Mouse (Mus musculus) heart, embryonic 16.5 days (tissue): ENCODE measurements around the gene Ciao1. TPM values are rescaled to one million over a fixed set of nuclear protein-coding genes. Genes with fewer than 3 reads are reported as not detected.
"Not testable (repeated sequence)": the region's sequence is repeated elsewhere in the genome, so short reads cannot be mapped to it uniquely, and the experiment has no call there.

Source experiments
- ATAC-seq: fragments of 200-750 bp; cut with Nextera tagmentation; replicated peaks from 2 replicates; pipeline ENCODE4 v1.8.0; 2017; ENCODE audit warnings: moderate number of reproducible peaks; ENCODE audit not compliant: insufficient read depth, low FRiP score; ENCODE audit errors: extremely low read depth
- H3K27ac ChIP-seq: fragments of 300-500 bp; sonication (generic); 2 replicates; pipeline ENCODE4 v1.5.1; 2014; ENCODE audit warnings: mild to moderate bottlenecking, low read length, control low read depth, moderate library complexity
- H3K27me3 ChIP-seq: fragments of 300-500 bp; sonication (generic); 2 replicates; pipeline ENCODE4 v1.6.1; 2014; ENCODE audit warnings: low read length, mixed read lengths; ENCODE audit not compliant: control insufficient read depth, insufficient read depth
- H3K36me3 ChIP-seq: fragments of 300-500 bp; sonication (generic); 2 replicates; pipeline ENCODE4 v1.6.1; 2014; ENCODE audit not compliant: control insufficient read depth, insufficient read depth
- H3K4me1 ChIP-seq: fragments of 300-500 bp; sonication (generic); 2 replicates; pipeline ENCODE4 v1.6.1; 2014; ENCODE audit warnings: low read length, mixed read lengths; ENCODE audit not compliant: control insufficient read depth, insufficient read depth
- H3K4me2 ChIP-seq: fragments of 300-500 bp; sonication (generic); 2 replicates; pipeline ENCODE4 v1.6.1; 2014; ENCODE audit warnings: low read depth, mild to moderate bottlenecking, control low read depth, low read length
- H3K4me3 ChIP-seq: fragments of 300-500 bp; sonication (generic); 2 replicates; pipeline ENCODE4 v1.5.1; 2014; ENCODE audit warnings: mild to moderate bottlenecking, control low read depth, low read length
- H3K9ac ChIP-seq: fragments of 300-500 bp; sonication (generic); 2 replicates; pipeline ENCODE4 v1.6.1; 2014; ENCODE audit warnings: low read length, control low read depth
- H3K9me3 ChIP-seq: fragments of 300-500 bp; sonication (generic); replicated peaks from 2 replicates; pipeline ENCODE4 v1.6.1; 2016; ENCODE audit warnings: low read length; ENCODE audit not compliant: control insufficient read depth
- WGBS: fragments of 180-500 bp; shearing (Covaris S2); extraction: QIAGEN DNeasy Blood & Tissue Kit; methylation state at CpG from one replicate; pipeline ENCODE4 v1.1.7; 2014; 5-methylcytosine and 5-hydroxymethylcytosine counted together
- polyA plus RNA-seq: library from polyadenylated mRNA; unstranded; fragments of >200 nt; fragmentation: Nextera tagmentation; extraction: Ambion mirVana; gene quantifications from 2 replicates; pipeline ENCODE4 v1.2.1, GENCODE M21; 2015

Ciao1 gene
- 59.6 and 68.9 TPM in 2 replicates for polyA plus RNA-seq

- peaks cover 17% of the 10 kb centered on the region for H3K36me3 ChIP-seq
- under 1% methylated on average over 53 of the region's 53 CpGs for WGBS
- peak within 1 kb of the TSS; percentile 67 for H3K4me3 ChIP-seq
- peaks cover 43% of the 10 kb centered on the region for H3K4me1 ChIP-seq
- H3K27ac ChIP-seq, result peak within 1 kb of the TSS; percentile 81
- H3K9me3 ChIP-seq, result no peaks in the 10 kb centered on the region
- ATAC-seq, result peak; percentile 98
- peak within 1 kb of the TSS; percentile 92 for H3K9ac ChIP-seq
- H3K4me2 ChIP-seq, result peak within 1 kb of the TSS; percentile 88
- H3K27me3 ChIP-seq, result no peaks in the 10 kb centered on the region
Observed at GRCm38 (mm10) chr2:127247592-127248333, at the start of gene Ciao1, which contains the start of gene Tmem127. TSS of gene Ciao1 (minus strand) at chr2:127247816. TSS of gene Tmem127 (plus strand) at chr2:127247908.

- H3K4me1 ChIP-seq, result no peaks in the 10 kb centered on the region
- no peak for ATAC-seq
- no peak overlapping the region for H3K9ac ChIP-seq
- H3K27me3 ChIP-seq, result no peaks in the 10 kb centered on the region
- no peak overlapping the region for H3K27ac ChIP-seq
- 89% methylated on average over 7 of the region's 7 CpGs for WGBS
- no peak overlapping the region for H3K4me3 ChIP-seq
- no peak overlapping the region for H3K4me2 ChIP-seq
- peaks cover 62% of the 10 kb centered on the region for H3K36me3 ChIP-seq
- no peaks in the 10 kb centered on the region for H3K9me3 ChIP-seq
Observed at GRCm38 (mm10) chr2:127297001-127297805, 49.6 kb upstream of the Ciao1 start.

GRCm38 (mm10) chr2:127292250-127292649 is 44.6 kb upstream of the Ciao1 start:
- no peak overlapping the region for H3K27ac ChIP-seq
- no peak overlapping the region for H3K9ac ChIP-seq
- H3K4me3 ChIP-seq, result no peak overlapping the region
- H3K36me3 ChIP-seq, result peaks cover 55% of the 10 kb centered on the region
- no peak for ATAC-seq
- H3K4me2 ChIP-seq, result no peak overlapping the region
- no peaks in the 10 kb centered on the region for H3K4me1 ChIP-seq
- H3K9me3 ChIP-seq, result no peaks in the 10 kb centered on the region
- H3K27me3 ChIP-seq, result no peaks in the 10 kb centered on the region
- 56% methylated on average over 4 of the region's 4 CpGs for WGBS

- ATAC-seq, result no peak
- no peak overlapping the region for H3K9ac ChIP-seq
- H3K27ac ChIP-seq, result no peak overlapping the region
- H3K9me3 ChIP-seq, result no peaks in the 10 kb centered on the region
- peaks cover 28% of the 10 kb centered on the region for H3K4me1 ChIP-seq
- H3K36me3 ChIP-seq, result no peaks in the 10 kb centered on the region
- H3K4me3 ChIP-seq, result no peak overlapping the region
- no peaks in the 10 kb centered on the region for H3K27me3 ChIP-seq
- no peak overlapping the region for H3K4me2 ChIP-seq
Observed at GRCm38 (mm10) chr2:127278162-127278561, 30.5 kb upstream of the Ciao1 start.

GRCm38 (mm10) chr2:127275551-127276320 is 28.1 kb upstream of the Ciao1 start:
- no peaks in the 10 kb centered on the region for H3K9me3 ChIP-seq
- H3K36me3 ChIP-seq, result no peaks in the 10 kb centered on the region
- no peak overlapping the region for H3K9ac ChIP-seq
- H3K4me1 ChIP-seq, result peaks cover 36% of the 10 kb centered on the region
- peak overlapping the region; percentile 23; the same call in 1 of the 2 replicates for H3K4me2 ChIP-seq
- WGBS, result 57% methylated on average over 5 of the region's 5 CpGs
- no peaks in the 10 kb centered on the region for H3K27me3 ChIP-seq
- H3K27ac ChIP-seq, result peak overlapping the region; percentile 51
- ATAC-seq, result no peak
- no peak overlapping the region for H3K4me3 ChIP-seq

GRCm38 (mm10) chr2:127274590-127274989 is 27.0 kb upstream of the Ciao1 start:
- no peak for ATAC-seq
- Histone ChIP-seq H3K4me2 (peak overlapping the region; percentile 38; the same call in 1 of the 2 replicates), H3K9ac (peak overlapping the region; percentile 41; the same call in 1 of the 2 replicates), H3K27ac (peak overlapping the region; percentile 51; the same call in 1 of the 2 replicates), H3K4me3 (no peak overlapping the region), H3K9me3 (no peaks in the 10 kb centered on the region), H3K36me3 (no peaks in the 10 kb centered on the region), H3K27me3 (no peaks in the 10 kb centered on the region), H3K4me1 (peaks cover 36% of the 10 kb centered on the region)
- 65% methylated on average over 2 of the region's 2 CpGs for WGBS

- WGBS, result 92% methylated on average over 3 of the region's 3 CpGs
- ATAC-seq, result no peak
Observed at GRCm38 (mm10) chr2:127272806-127273205, 25.2 kb upstream of the Ciao1 start.

GRCm38 (mm10) chr2:127272049-127272448 is 24.4 kb upstream of the Ciao1 start:
- ATAC-seq, H3K36me3 ChIP-seq, H3K9ac ChIP-seq, H3K9me3 ChIP-seq, H3K27ac ChIP-seq, H3K27me3 ChIP-seq: not testable (repeated sequence)
- H3K4me1 ChIP-seq, result peaks cover 37% of the 10 kb centered on the region
- peak overlapping the region; percentile 45; the same call in 1 of the 2 replicates for H3K4me3 ChIP-seq
- peak overlapping the region; percentile 70 for H3K4me2 ChIP-seq
- 88% methylated on average over 4 of the region's 4 CpGs for WGBS

More at GRCm38 (mm10) chr2:127272806-127273205, 25.2 kb upstream of the Ciao1 start:
- peaks cover 37% of the 10 kb centered on the region for H3K4me1 ChIP-seq
- no peak overlapping the region for H3K9ac ChIP-seq
- H3K9me3 ChIP-seq, result no peaks in the 10 kb centered on the region
- no peak overlapping the region for H3K4me2 ChIP-seq
- no peaks in the 10 kb centered on the region for H3K36me3 ChIP-seq
- H3K27me3 ChIP-seq, result no peaks in the 10 kb centered on the region
- H3K27ac ChIP-seq, result no peak overlapping the region
- H3K4me3 ChIP-seq, result no peak overlapping the region
